Mouse (Mus musculus): Measurements from ENCODE around the gene Tssk3. TPM values are rescaled to one million over a fixed set of nuclear protein-coding genes. Genes with fewer than 3 reads are reported as not detected.
A peak's percentile ranks its signal among the peaks of the same experiment; 100 is the strongest.

Tssk3 gene
- polyA plus RNA-seq, 1 experiment = 0.19 TPM

DNA sequence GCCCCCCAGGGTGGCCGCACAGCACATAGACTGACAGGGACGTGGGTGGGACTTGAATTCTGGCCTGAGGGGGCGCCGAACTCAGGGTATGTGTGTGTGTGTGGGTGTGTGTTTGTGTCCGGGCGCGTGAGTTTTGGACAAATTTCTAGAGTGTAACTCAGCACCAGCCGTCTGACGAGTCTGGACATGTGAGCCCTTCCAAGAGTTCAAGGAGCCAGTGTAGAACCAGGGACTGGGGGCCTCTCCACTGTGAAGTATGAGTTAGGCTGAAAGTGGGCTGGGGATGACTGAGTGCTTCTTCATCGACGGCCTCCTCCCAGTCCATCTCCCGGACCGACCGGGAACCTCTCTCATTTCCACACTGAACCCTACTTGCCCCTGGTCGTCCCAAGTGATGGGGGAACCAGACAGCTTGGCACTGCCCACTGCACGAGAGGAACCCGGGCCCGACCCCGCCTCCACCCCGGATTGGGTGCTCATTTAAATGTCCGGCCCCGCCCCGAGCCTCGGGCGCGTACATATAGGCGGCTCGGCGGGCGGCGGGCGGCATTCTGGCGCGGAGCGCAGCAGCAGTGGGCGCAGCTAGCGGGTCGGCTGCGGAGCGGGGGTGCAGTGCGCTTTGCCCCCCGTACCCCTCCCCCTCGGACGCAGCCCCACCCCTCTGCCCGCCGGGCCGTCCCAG lies 22.4 kb upstream of the Tssk3 start, which contains the start of gene Marcksl1:
Gene Marcksl1, plus strand, starts transcription at position 496 of the 682 bp plus-strand sequence.
- TF ChIP-seq POLR2A (IDR thresholded peaks at IDR 0.05; ENCODE audit: extremely low read depth, insufficient read depth, low read length) (peak; percentile 44; the same call in 1 of the 2 replicates), CTCF (IDR thresholded peaks at IDR 0.05; ENCODE audit: extremely low read depth, insufficient read depth, low read length) (no peak)
- 0 out of 2 replicates have a peak within 1 kb of the TSS, but pooled peaks have one; percentile 61 for H3K27ac ChIP-seq (ENCODE audit: insufficient read depth, low read length)

DNA sequence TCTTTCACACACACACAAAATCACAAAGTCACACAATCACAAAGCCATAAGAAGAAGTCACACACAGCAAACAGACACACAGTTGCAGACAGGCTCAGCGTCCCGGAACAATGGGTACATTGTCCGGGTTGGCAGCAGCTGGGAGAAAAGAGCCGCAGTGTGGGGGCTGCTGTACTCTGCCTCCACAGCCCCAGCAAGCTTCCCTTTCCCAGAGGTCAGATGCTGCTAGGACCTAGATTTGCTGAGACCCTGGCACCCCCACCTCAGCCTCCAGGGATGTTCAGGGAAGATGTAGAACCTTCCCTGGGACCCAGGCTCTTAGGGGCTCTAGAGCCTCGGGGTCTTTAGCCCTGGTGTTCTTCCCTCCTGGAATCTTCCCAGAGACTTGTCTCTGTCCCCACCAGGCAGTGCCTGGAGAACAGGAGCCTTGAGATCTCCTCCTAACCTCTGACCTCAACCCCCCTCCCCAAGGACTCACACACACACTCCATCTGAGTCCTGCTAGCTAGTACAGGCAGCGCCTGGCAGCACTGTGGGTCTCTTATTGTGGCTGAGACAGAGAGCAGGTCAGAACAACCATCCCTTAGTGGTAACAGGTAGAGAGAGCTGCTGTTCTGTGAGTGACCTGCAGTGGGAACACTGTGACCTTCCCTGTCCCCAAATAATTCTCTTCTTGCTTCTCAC lies 20.7 kb upstream of the Tssk3 start:
- H3K27ac ChIP-seq (ENCODE audit: insufficient read depth, low read length) = peak overlapping the region; percentile 75
- no peak for TF ChIP-seq CTCF (IDR thresholded peaks at IDR 0.05; ENCODE audit: extremely low read depth, insufficient read depth, low read length)
- H3K4me3 ChIP-seq (ENCODE audit: insufficient read depth, low read length) = no peak overlapping the region
- H3K4me1 ChIP-seq (ENCODE audit: control insufficient read depth, insufficient read depth, low read length) = no peaks in the 10 kb centered on the region

More for the DNA sequence above, 22.4 kb upstream of the Tssk3 start, which contains the start of gene Marcksl1:
- H3K4me1 ChIP-seq (ENCODE audit: control insufficient read depth, insufficient read depth, low read length) = no peaks in the 10 kb centered on the region
- peak within 1 kb of the TSS; percentile 56 for H3K4me3 ChIP-seq (ENCODE audit: insufficient read depth, low read length)

- TF ChIP-seq POLR2A (IDR thresholded peaks at IDR 0.05; ENCODE audit: extremely low read depth, insufficient read depth, low read length) (no peak), CTCF (IDR thresholded peaks at IDR 0.05; ENCODE audit: extremely low read depth, insufficient read depth, low read length) (no peak)
- Histone ChIP-seq H3K4me1 (ENCODE audit: control insufficient read depth, insufficient read depth, low read length) (no peaks in the 10 kb centered on the region), H3K27ac (ENCODE audit: insufficient read depth, low read length) (peak overlapping the region; percentile 67; the same call in 1 of the 2 replicates), H3K4me3 (ENCODE audit: insufficient read depth, low read length) (no peak overlapping the region)
These were observed 20.0 kb upstream of the Tssk3 start for GRCm38 (mm10) chr4:129510723-129511412.

DNA sequence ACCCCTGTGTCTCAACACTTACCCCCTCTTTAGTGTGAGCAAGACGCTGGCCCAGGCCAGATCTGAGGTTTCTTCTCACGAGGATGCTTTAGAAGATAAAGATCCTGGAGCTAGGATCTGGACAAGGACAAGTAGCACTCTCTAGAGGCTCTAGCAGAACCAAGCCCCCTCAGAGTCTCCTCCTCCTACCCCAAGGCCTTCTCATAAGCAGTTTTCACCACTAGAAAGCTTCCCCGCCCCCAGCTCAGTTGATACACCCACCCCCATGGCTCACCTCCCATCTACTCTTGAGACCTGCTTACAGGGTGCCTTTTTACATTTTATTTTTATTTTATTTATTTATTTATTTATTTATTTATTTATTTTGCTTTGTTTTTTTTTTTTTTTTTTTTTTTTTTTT lies 18.8 kb upstream of the Tssk3 start:
- Histone ChIP-seq H3K4me1 (ENCODE audit: control insufficient read depth, insufficient read depth, low read length) (no peaks in the 10 kb centered on the region), H3K4me3 (ENCODE audit: insufficient read depth, low read length) (no peak overlapping the region), H3K27ac (ENCODE audit: insufficient read depth, low read length) (no peak overlapping the region)
- TF ChIP-seq CTCF (IDR thresholded peaks at IDR 0.05; ENCODE audit: extremely low read depth, insufficient read depth, low read length) (no peak), POLR2A (IDR thresholded peaks at IDR 0.05; ENCODE audit: extremely low read depth, insufficient read depth, low read length) (no peak)

DNA sequence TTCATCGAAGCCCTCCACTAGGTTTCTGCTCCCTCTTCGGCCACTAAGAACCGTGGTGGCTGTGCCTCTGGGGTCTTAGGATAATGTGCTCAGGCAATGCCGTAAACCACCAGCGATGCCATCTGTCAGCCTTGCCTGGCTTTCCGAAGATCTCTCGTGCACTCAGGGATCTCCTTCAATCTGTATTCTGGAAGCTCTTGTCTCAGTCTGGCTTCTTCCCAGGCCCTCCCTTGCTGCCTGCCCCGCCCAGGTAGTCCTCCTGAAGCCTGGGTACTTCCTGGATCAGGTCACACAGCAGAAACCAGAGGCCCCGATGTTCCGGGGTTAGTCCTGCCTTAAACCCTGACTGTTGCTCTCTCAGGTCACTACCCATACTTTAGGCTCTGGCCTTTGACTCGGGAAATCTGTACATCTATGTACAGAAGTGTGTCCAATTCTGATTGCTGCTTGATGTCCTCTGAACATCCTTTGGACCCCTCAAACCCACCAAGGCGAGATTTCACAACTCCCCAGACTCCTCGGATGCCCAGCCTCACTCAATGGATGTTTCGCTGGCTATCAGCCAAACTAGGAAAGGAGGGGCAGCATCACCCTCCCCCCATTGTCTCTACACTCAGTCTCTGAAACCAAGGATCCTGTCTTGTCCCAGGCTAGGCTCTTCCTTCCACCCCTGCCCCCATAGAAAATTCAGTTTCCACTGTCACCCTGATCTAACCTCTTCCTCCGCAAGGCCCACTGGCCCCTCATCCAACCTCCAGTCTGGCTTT lies 18.2 kb upstream of the Tssk3 start:
- TF ChIP-seq CTCF (IDR thresholded peaks at IDR 0.05; ENCODE audit: extremely low read depth, insufficient read depth, low read length) = no peak
- TF ChIP-seq POLR2A (IDR thresholded peaks at IDR 0.05; ENCODE audit: extremely low read depth, insufficient read depth, low read length) = no peak
- Histone ChIP-seq H3K27ac (ENCODE audit: insufficient read depth, low read length) (no peak overlapping the region), H3K4me1 (ENCODE audit: control insufficient read depth, insufficient read depth, low read length) (no peaks in the 10 kb centered on the region), H3K4me3 (ENCODE audit: insufficient read depth, low read length) (no peak overlapping the region)

DNA sequence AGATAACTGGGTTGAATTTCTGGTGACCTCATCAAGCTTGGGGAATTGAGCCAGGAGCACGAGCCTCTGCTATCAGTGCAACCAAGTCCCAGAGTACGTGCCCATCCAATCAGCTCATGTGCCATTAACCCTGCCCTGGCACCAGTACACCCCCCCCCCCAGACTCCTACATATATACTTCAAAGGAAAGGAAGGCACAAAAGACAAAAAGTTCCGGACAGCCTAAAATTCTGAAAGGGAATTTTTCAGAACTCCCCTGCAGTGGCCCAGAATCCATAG lies 17.4 kb upstream of the Tssk3 start:
- TF ChIP-seq CTCF (IDR thresholded peaks at IDR 0.05; ENCODE audit: extremely low read depth, insufficient read depth, low read length) (no peak), POLR2A (IDR thresholded peaks at IDR 0.05; ENCODE audit: extremely low read depth, insufficient read depth, low read length) (no peak)
- no peaks in the 10 kb centered on the region for H3K4me1 ChIP-seq (ENCODE audit: control insufficient read depth, insufficient read depth, low read length)
- no peak overlapping the region for H3K4me3 ChIP-seq (ENCODE audit: insufficient read depth, low read length)
- H3K27ac ChIP-seq (ENCODE audit: insufficient read depth, low read length) = no peak overlapping the region

DNA sequence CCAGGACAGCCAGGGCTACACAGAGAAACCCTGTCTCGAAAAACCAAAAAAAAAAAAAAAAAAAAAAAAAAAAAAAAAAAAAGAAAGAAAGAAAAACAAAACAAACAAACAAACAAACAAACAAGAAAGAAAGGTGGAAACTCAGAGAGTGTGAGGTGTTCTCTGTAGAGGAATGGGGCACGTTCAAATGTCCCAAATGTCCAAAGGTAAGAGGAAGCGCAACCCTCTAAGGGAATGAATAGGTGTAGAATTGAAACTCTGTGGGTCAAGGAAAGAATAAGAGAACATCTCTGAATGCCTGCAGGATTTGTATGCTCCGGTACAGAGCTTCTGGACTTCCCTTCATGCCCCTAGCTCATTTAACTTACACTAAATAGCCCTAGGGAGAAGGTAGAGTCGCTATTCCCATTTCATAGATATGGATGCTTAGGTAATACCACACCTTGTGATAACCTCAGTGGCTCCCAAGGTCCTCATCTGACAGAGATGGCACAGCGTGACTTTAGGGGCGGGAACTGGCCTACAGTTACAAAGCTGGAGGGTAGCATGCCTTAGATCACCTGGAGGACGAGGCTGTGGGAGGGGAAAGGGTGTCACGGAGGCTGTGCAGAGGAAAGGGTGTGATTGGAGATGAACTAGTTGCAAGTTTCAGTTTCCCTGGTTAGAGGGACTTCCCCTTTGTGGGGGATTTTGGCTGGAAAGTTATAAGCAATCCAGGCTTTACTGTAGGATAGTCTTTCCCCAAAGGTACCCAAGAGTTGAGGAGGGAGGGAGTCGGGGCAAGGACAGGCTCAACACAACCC lies 16.8 kb upstream of the Tssk3 start:
- Histone ChIP-seq H3K4me1 (ENCODE audit: control insufficient read depth, insufficient read depth, low read length) (no peaks in the 10 kb centered on the region), H3K27ac (ENCODE audit: insufficient read depth, low read length) (no peak overlapping the region), H3K4me3 (ENCODE audit: insufficient read depth, low read length) (no peak overlapping the region)
- no peak for TF ChIP-seq CTCF (IDR thresholded peaks at IDR 0.05; ENCODE audit: extremely low read depth, insufficient read depth, low read length)
- TF ChIP-seq POLR2A (IDR thresholded peaks at IDR 0.05; ENCODE audit: extremely low read depth, insufficient read depth, low read length) = no peak

DNA sequence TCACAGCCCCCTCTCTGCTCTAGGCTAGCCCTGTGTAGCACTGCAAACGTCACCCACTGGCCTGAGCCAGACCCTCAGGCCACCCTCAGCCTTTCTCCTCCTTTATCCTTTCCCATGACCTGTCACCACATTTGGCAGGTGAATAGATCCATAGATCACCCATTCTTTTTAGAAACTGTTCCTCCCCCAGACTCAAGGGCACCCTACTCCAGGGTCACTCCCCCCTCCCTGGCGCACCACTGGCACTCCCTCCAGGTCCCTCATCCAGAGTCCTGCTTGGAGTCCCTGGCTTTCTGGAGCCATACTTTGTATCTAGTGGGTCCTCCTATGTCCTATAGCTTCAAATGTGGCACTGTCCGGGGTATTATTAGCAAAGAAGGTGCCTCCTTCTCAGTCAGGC lies 14.7 kb upstream of the Tssk3 start:
- Histone ChIP-seq H3K4me3 (ENCODE audit: insufficient read depth, low read length) (no peak overlapping the region), H3K27ac (ENCODE audit: insufficient read depth, low read length) (no peak overlapping the region), H3K4me1 (ENCODE audit: control insufficient read depth, insufficient read depth, low read length) (no peaks in the 10 kb centered on the region)
- TF ChIP-seq CTCF (IDR thresholded peaks at IDR 0.05; ENCODE audit: extremely low read depth, insufficient read depth, low read length) (no peak), POLR2A (IDR thresholded peaks at IDR 0.05; ENCODE audit: extremely low read depth, insufficient read depth, low read length) (no peak)

Measured in cortical plate, adult 2 months (tissue).